Mouse (Mus musculus): ENCODE data around the gene Tmem114. TPM values are rescaled to one million over a fixed set of nuclear protein-coding genes. Genes with fewer than 3 reads are reported as not detected.
A peak's percentile ranks its signal among the peaks of the same experiment; 100 is the strongest.

Tmem114 gene
- polyA plus RNA-seq, 1 experiment from 2014 or later: not detected

- H3K27ac ChIP-seq: no peak overlapping the region
- H3K4me2 ChIP-seq: peak overlapping the region; percentile 38
- no peak overlapping the region for H3K9ac ChIP-seq
- 8% methylated on average over 43 of the region's 43 CpGs for WGBS (ENCODE audit: insufficient replicate concordance)
- H3K4me1 ChIP-seq: no peaks in the 10 kb centered on the region
- H3K4me3 ChIP-seq: peak overlapping the region; percentile 4; the same call in 1 of the 2 replicates
- H3K9me3 ChIP-seq (replicated peaks): no peaks in the 10 kb centered on the region
- ATAC-seq: no peak
- no peaks in the 10 kb centered on the region for H3K36me3 ChIP-seq
- H3K27me3 ChIP-seq (replicated peaks): peaks cover 70% of the 10 kb centered on the region
Observed at GRCm38 (mm10) chr16:8424161-8424970, 570 bp downstream of the Tmem114 start.

- Histone ChIP-seq H3K27me3 (replicated peaks) (peaks cover 70% of the 10 kb centered on the region), H3K4me1 (no peaks in the 10 kb centered on the region)
- 42% methylated on average over 7 of the region's 7 CpGs for WGBS (ENCODE audit: insufficient replicate concordance)
Observed at GRCm38 (mm10) chr16:8423626-8424114, 1.3 kb downstream of the Tmem114 start.

GRCm38 (mm10) chr16:8420842-8421241 lies 4.1 kb downstream of the Tmem114 start:
- H3K4me2 ChIP-seq: no peak overlapping the region
- no peak overlapping the region for H3K27ac ChIP-seq
- ATAC-seq: no peak
- no peaks in the 10 kb centered on the region for H3K36me3 ChIP-seq
- peaks cover 58% of the 10 kb centered on the region for H3K27me3 ChIP-seq (replicated peaks)
- no peak overlapping the region for H3K9ac ChIP-seq
- WGBS (ENCODE audit: insufficient replicate concordance): 71% methylated on average over 4 of the region's 4 CpGs
- H3K9me3 ChIP-seq (replicated peaks): no peaks in the 10 kb centered on the region
- no peaks in the 10 kb centered on the region for H3K4me1 ChIP-seq
- H3K4me3 ChIP-seq: no peak overlapping the region

More at GRCm38 (mm10) chr16:8423626-8424114, 1.3 kb downstream of the Tmem114 start:
- Histone ChIP-seq H3K4me3 (no peak overlapping the region), H3K36me3 (no peaks in the 10 kb centered on the region), H3K4me2 (no peak overlapping the region), H3K9ac (no peak overlapping the region), H3K9me3 (replicated peaks) (no peaks in the 10 kb centered on the region), H3K27ac (no peak overlapping the region)
- no peak for ATAC-seq

GRCm38 (mm10) chr16:8420381-8420780 lies 4.6 kb downstream of the Tmem114 start:
- Histone ChIP-seq H3K4me1 (no peaks in the 10 kb centered on the region), H3K36me3 (no peaks in the 10 kb centered on the region), H3K9ac (no peak overlapping the region), H3K27ac (no peak overlapping the region), H3K4me3 (no peak overlapping the region), H3K27me3 (replicated peaks) (peaks cover 53% of the 10 kb centered on the region), H3K4me2 (no peak overlapping the region), H3K9me3 (replicated peaks) (no peaks in the 10 kb centered on the region)
- no peak for ATAC-seq
- 65% methylated on average over 10 of the region's 10 CpGs for WGBS (ENCODE audit: insufficient replicate concordance)

GRCm38 (mm10) chr16:8419666-8420065 lies 5.3 kb downstream of the Tmem114 start:
- no peak overlapping the region for H3K4me2 ChIP-seq
- H3K9me3 ChIP-seq (replicated peaks): no peaks in the 10 kb centered on the region
- H3K4me3 ChIP-seq: no peak overlapping the region
- H3K9ac ChIP-seq: no peak overlapping the region
- no peak for ATAC-seq
- peaks cover 48% of the 10 kb centered on the region for H3K27me3 ChIP-seq (replicated peaks)
- 78% methylated on average over 8 of the region's 8 CpGs for WGBS (ENCODE audit: insufficient replicate concordance)
- H3K36me3 ChIP-seq: no peaks in the 10 kb centered on the region
- no peak overlapping the region for H3K27ac ChIP-seq
- H3K4me1 ChIP-seq: no peaks in the 10 kb centered on the region

GRCm38 (mm10) chr16:8418126-8418525 lies 6.8 kb downstream of the Tmem114 start:
- ATAC-seq: no peak
- WGBS (ENCODE audit: insufficient replicate concordance): 59% methylated on average over 3 of the region's 3 CpGs
- Histone ChIP-seq H3K9ac (no peak overlapping the region), H3K27ac (no peak overlapping the region), H3K9me3 (replicated peaks) (no peaks in the 10 kb centered on the region), H3K4me1 (no peaks in the 10 kb centered on the region), H3K36me3 (no peaks in the 10 kb centered on the region), H3K27me3 (replicated peaks) (peaks cover 37% of the 10 kb centered on the region), H3K4me2 (no peak overlapping the region), H3K4me3 (no peak overlapping the region)

- no peak overlapping the region for H3K27ac ChIP-seq
- no peak overlapping the region for H3K4me3 ChIP-seq
- no peak for ATAC-seq
- H3K4me2 ChIP-seq: no peak overlapping the region
- 44% methylated on average over 20 of the region's 20 CpGs for whole genome bisulfite sequencing (ENCODE audit: insufficient replicate concordance)
- H3K27me3 ChIP-seq (replicated peaks): peaks cover 31% of the 10 kb centered on the region
- no peaks in the 10 kb centered on the region for H3K9me3 ChIP-seq (replicated peaks)
- no peak overlapping the region for H3K9ac ChIP-seq
- H3K36me3 ChIP-seq: no peaks in the 10 kb centered on the region
- H3K4me1 ChIP-seq: no peaks in the 10 kb centered on the region
Observed at GRCm38 (mm10) chr16:8417011-8417720, 7.8 kb downstream of the Tmem114 start.

- no peak overlapping the region for H3K4me2 ChIP-seq
- 73% methylated on average over 8 of the region's 8 CpGs for WGBS (ENCODE audit: insufficient replicate concordance)
- H3K4me3 ChIP-seq: no peak overlapping the region
- H3K9me3 ChIP-seq (replicated peaks): no peaks in the 10 kb centered on the region
- H3K36me3 ChIP-seq: no peaks in the 10 kb centered on the region
- peaks cover 29% of the 10 kb centered on the region for H3K27me3 ChIP-seq (replicated peaks)
- no peaks in the 10 kb centered on the region for H3K4me1 ChIP-seq
- ATAC-seq: no peak
- no peak overlapping the region for H3K9ac ChIP-seq
- H3K27ac ChIP-seq: no peak overlapping the region
Observed at GRCm38 (mm10) chr16:8415996-8416395, 8.9 kb downstream of the Tmem114 start.

GRCm38 (mm10) chr16:8413441-8413840 lies 11.5 kb downstream of the Tmem114 start:
- no peak for ATAC-seq

GRCm38 (mm10) chr16:8412213-8412612 lies 12.7 kb downstream of the Tmem114 start:
- H3K9me3 ChIP-seq (replicated peaks): no peaks in the 10 kb centered on the region
- 10% methylated on average over 7 of the region's 7 CpGs for WGBS (ENCODE audit: insufficient replicate concordance)
- H3K4me3 ChIP-seq: no peak overlapping the region
- ATAC-seq: peak; percentile 44; the same call in 1 of the 2 replicates
- H3K27ac ChIP-seq: no peak overlapping the region
- H3K36me3 ChIP-seq: no peaks in the 10 kb centered on the region
- no peak overlapping the region for H3K9ac ChIP-seq
- no peak overlapping the region for H3K4me2 ChIP-seq
- H3K4me1 ChIP-seq: peaks cover 7% of the 10 kb centered on the region; the same call in 1 of the 2 replicates
- H3K27me3 ChIP-seq (replicated peaks): peaks cover 28% of the 10 kb centered on the region

More at GRCm38 (mm10) chr16:8413441-8413840, 11.5 kb downstream of the Tmem114 start:
- Histone ChIP-seq H3K9ac (no peak overlapping the region), H3K4me2 (no peak overlapping the region), H3K27ac (no peak overlapping the region), H3K4me1 (peaks cover 7% of the 10 kb centered on the region; the same call in 1 of the 2 replicates), H3K4me3 (no peak overlapping the region), H3K36me3 (no peaks in the 10 kb centered on the region), H3K27me3 (replicated peaks) (peaks cover 34% of the 10 kb centered on the region), H3K9me3 (replicated peaks) (no peaks in the 10 kb centered on the region)
- 72% methylated on average over 8 of the region's 8 CpGs for WGBS (ENCODE audit: insufficient replicate concordance)

GRCm38 (mm10) chr16:8409197-8409596 lies 15.7 kb downstream of the Tmem114 start:
- peak; percentile 38; the same call in 1 of the 2 replicates for ATAC-seq
- whole genome bisulfite sequencing (ENCODE audit: insufficient replicate concordance): 23% methylated on average over 10 of the region's 10 CpGs
- no peaks in the 10 kb centered on the region for H3K36me3 ChIP-seq
- H3K4me3 ChIP-seq: no peak overlapping the region
- no peak overlapping the region for H3K27ac ChIP-seq
- H3K9ac ChIP-seq: no peak overlapping the region
- peaks cover 23% of the 10 kb centered on the region for H3K27me3 ChIP-seq (replicated peaks)
- H3K4me2 ChIP-seq: peak overlapping the region; percentile 20; the same call in 1 of the 2 replicates
- peaks cover 7% of the 10 kb centered on the region; the same call in 1 of the 2 replicates for H3K4me1 ChIP-seq
- H3K9me3 ChIP-seq (replicated peaks): no peaks in the 10 kb centered on the region

- WGBS (ENCODE audit: insufficient replicate concordance): 2% methylated on average over 6 of the region's 6 CpGs
- H3K9ac ChIP-seq: no peak overlapping the region
- H3K4me1 ChIP-seq: peaks cover 7% of the 10 kb centered on the region; the same call in 1 of the 2 replicates
- no peak overlapping the region for H3K4me3 ChIP-seq
- peak; percentile 74 for ATAC-seq
- no peaks in the 10 kb centered on the region for H3K36me3 ChIP-seq
- no peaks in the 10 kb centered on the region for H3K9me3 ChIP-seq (replicated peaks)
- no peak overlapping the region for H3K4me2 ChIP-seq
- no peak overlapping the region for H3K27ac ChIP-seq
- peaks cover 14% of the 10 kb centered on the region for H3K27me3 ChIP-seq (replicated peaks)
Observed at GRCm38 (mm10) chr16:8406708-8407107, 18.2 kb downstream of the Tmem114 start.
